Mouse (Mus musculus) olfactory bulb, adult 2 months (tissue): Measurements from ENCODE around the gene Nxpe5. TPM values are rescaled to one million over a fixed set of nuclear protein-coding genes. Genes with fewer than 3 reads are reported as not detected.
A peak's percentile ranks its signal among the peaks of the same experiment; 100 is the strongest.

Experiments
- H3K27ac ChIP-seq: fragments of 200-500 bp; 2 replicates; pipeline ENCODE4 v1.5.1; 2012; ENCODE audit warnings: low read depth, low read length; ENCODE audit not compliant: insufficient read depth
- H3K4me1 ChIP-seq: fragments of 200-500 bp; 2 replicates; pipeline ENCODE4 v1.6.1; 2012; ENCODE audit warnings: low read length; ENCODE audit not compliant: control insufficient read depth, insufficient read depth
- H3K4me3 ChIP-seq: fragments of 200-500 bp; 2 replicates; pipeline ENCODE4 v1.5.1; 2012; ENCODE audit warnings: mild to moderate bottlenecking, low read depth, low read length, moderate library complexity; ENCODE audit not compliant: insufficient read depth
- CTCF ChIP-seq: fragments of 200-500 bp; IDR thresholded peaks from 2 replicates; pipeline ENCODE4 v1.5.1; 2012; ENCODE audit warnings: low read depth, mild to moderate bottlenecking, low read length, moderate library complexity; ENCODE audit not compliant: insufficient read depth
- POLR2A ChIP-seq: fragments of 200-500 bp; IDR thresholded peaks from 2 replicates; pipeline ENCODE4 v1.6.1; 2012; ENCODE audit warnings: mild to moderate bottlenecking, low read depth, low read length, moderate library complexity; ENCODE audit not compliant: insufficient read depth
- WGBS: fragments of 180-500 bp; shearing (Covaris S2); methylation state at CpG from one replicate; pipeline ENCODE4 v1.1.7; 2018; 5-methylcytosine and 5-hydroxymethylcytosine counted together
- polyA plus RNA-seq: library from polyadenylated mRNA; stranded (reverse); fragments of >200 nt; gene quantifications from 2 replicates; pipeline ENCODE4 v1.2.4, GENCODE M21; 2012; ENCODE audit warnings: low replicate concordance; ENCODE audit not compliant: missing spikeins, insufficient read depth, insufficient read length

Gene Nxpe5
- polyA plus RNA-seq, 1 experiment, result not detected

- 71% methylated on average over 6 of the region's 6 CpGs for WGBS
- Histone ChIP-seq H3K27ac (no peak overlapping the region), H3K4me1 (peaks cover 29% of the 10 kb centered on the region), H3K4me3 (no peak overlapping the region)
- no peak for TF ChIP-seq POLR2A
- no peak for TF ChIP-seq CTCF
Measured at GRCm38 (mm10) chr5:138258542-138258941, 32.8 kb downstream of the Nxpe5 start.

GRCm38 (mm10) chr5:138258993-138259392 is 33.3 kb downstream of the Nxpe5 start:
- Histone ChIP-seq H3K27ac (no peak overlapping the region), H3K4me3 (no peak overlapping the region), H3K4me1 (peaks cover 29% of the 10 kb centered on the region)
- 70% methylated on average over 7 of the region's 7 CpGs for WGBS
- TF ChIP-seq POLR2A (no peak), CTCF (no peak)

- H3K4me1 ChIP-seq, result peaks cover 28% of the 10 kb centered on the region
- TF ChIP-seq CTCF, result no peak
- no peak for TF ChIP-seq POLR2A
- H3K27ac ChIP-seq, result no peak overlapping the region
- 85% methylated on average over 10 of the region's 10 CpGs for WGBS
- H3K4me3 ChIP-seq, result no peak overlapping the region
Measured at GRCm38 (mm10) chr5:138260051-138260450, 34.4 kb downstream of the Nxpe5 start.

GRCm38 (mm10) chr5:138260834-138261233 is 35.1 kb downstream of the Nxpe5 start:
- TF ChIP-seq CTCF, result no peak
- TF ChIP-seq POLR2A, result no peak
- 91% methylated on average over 11 of the region's 11 CpGs for WGBS
- H3K4me3 ChIP-seq, result no peak overlapping the region
- no peak overlapping the region for H3K27ac ChIP-seq
- peaks cover 27% of the 10 kb centered on the region for H3K4me1 ChIP-seq

GRCm38 (mm10) chr5:138262001-138262400 is 36.3 kb downstream of the Nxpe5 start:
- H3K4me3 ChIP-seq, result no peak overlapping the region
- H3K27ac ChIP-seq, result no peak overlapping the region
- 80% methylated on average over 4 of the region's 4 CpGs for WGBS
- TF ChIP-seq CTCF, result no peak
- TF ChIP-seq POLR2A, result no peak
- peaks cover 24% of the 10 kb centered on the region for H3K4me1 ChIP-seq

- peaks cover 24% of the 10 kb centered on the region for H3K4me1 ChIP-seq
- H3K4me3 ChIP-seq, result peak overlapping the region; percentile 72
- TF ChIP-seq POLR2A, result no peak
- no peak for TF ChIP-seq CTCF
- 45% methylated on average over 18 of the region's 18 CpGs for WGBS
- H3K27ac ChIP-seq, result no peak overlapping the region
Measured at GRCm38 (mm10) chr5:138262582-138263240, 37.0 kb downstream of the Nxpe5 start.

GRCm38 (mm10) chr5:138263260-138264206 is 37.8 kb downstream of the Nxpe5 start, which contains the start of gene BC037034:
Gene BC037034, minus strand, starts transcription at chr5:138264033.
- Histone ChIP-seq H3K4me3 (peak within 1 kb of the TSS; percentile 72), H3K4me1 (peaks cover 23% of the 10 kb centered on the region), H3K27ac (peak within 1 kb of the TSS; percentile 30; the same call in 1 of the 2 replicates)
- no peak for TF ChIP-seq CTCF
- TF ChIP-seq POLR2A, result peak; percentile 91
- under 1% methylated on average over 71 of the region's 71 CpGs for WGBS

GRCm38 (mm10) chr5:138264207-138264578 is 38.5 kb downstream of the Nxpe5 start:
- WGBS, result 8% methylated on average over 6 of the region's 6 CpGs
- TF ChIP-seq CTCF, result no peak
- TF ChIP-seq POLR2A, result no peak
- H3K27ac ChIP-seq, result no peak overlapping the region
- peak overlapping the region; percentile 72 for H3K4me3 ChIP-seq
- peaks cover 21% of the 10 kb centered on the region for H3K4me1 ChIP-seq

GRCm38 (mm10) chr5:138265712-138266111 is 40.0 kb downstream of the Nxpe5 start:
- 95% methylated on average over 4 of the region's 4 CpGs for WGBS
- H3K4me1 ChIP-seq, result peaks cover 16% of the 10 kb centered on the region
- TF ChIP-seq POLR2A (no peak), CTCF (no peak)

More at GRCm38 (mm10) chr5:138265712-138266111, 40.0 kb downstream of the Nxpe5 start:
- no peak overlapping the region for H3K4me3 ChIP-seq
- no peak overlapping the region for H3K27ac ChIP-seq
